Mouse (Mus musculus): ENCODE results near the gene Pld5.

The Pld5 gene

GRCm38 (mm10) chr1:176167784-176168183 is 107.3 kb downstream of the Pld5 start:
- DNase-seq (ENCODE audit: low read depth, low spot score): no peak

GRCm38 (mm10) chr1:176167114-176167513 is 108.0 kb downstream of the Pld5 start:
- no peak for DNase-seq (ENCODE audit: low read depth, low spot score)

DNA sequence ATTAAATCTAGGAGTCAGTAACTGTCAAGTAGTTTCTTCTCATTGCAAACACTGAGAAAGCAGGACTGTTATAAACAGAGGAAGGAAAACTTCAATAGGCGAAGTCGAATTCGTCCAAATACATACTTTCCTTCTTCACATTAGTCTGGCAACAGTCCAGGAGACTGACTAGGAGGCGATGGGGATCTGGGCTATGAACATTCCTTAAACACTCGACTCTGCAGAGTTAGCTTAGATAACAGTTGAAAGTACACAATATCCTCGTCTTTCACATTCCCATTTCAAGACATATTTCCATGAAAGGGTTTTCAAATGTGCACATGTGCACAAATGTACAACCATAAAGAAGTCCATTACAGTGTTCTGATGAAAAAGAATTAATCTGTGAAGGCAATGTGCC is 129.8 kb downstream of the Pld5 start:
- DNase-seq (ENCODE audit: low read depth, low spot score): no peak

- DNase-seq (ENCODE audit: low read depth, low spot score): no peak
Observed at GRCm38 (mm10) chr1:176134379-176134778, 140.7 kb downstream of the Pld5 start.

DNA sequence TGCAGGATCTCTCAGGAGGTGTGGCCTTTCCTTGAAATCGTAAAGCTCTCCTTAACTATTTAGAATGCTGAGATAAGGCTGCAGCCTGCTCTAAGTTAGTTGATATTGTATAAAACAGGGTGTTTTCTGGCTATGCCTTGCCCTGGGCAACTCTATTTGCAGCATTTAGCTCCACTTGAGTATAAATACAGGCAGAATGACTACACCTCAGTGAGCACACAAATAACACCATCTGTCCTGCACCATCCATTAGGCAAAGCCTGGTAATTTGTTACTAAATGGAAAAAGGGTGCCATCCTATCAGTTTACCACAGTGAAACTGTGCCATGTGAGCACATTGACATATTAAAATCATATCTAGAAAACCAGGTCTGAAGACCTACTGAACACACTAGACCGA is 149.3 kb downstream of the Pld5 start:
- DNase-seq (ENCODE audit: low read depth, low spot score): no peak

GRCm38 (mm10) chr1:176124441-176124840 is 150.7 kb downstream of the Pld5 start:
- DNase-seq (ENCODE audit: low read depth, low spot score): no peak

GRCm38 (mm10) chr1:176123781-176124180 is 151.3 kb downstream of the Pld5 start:
- DNase-seq (ENCODE audit: low read depth, low spot score): no peak

DNA sequence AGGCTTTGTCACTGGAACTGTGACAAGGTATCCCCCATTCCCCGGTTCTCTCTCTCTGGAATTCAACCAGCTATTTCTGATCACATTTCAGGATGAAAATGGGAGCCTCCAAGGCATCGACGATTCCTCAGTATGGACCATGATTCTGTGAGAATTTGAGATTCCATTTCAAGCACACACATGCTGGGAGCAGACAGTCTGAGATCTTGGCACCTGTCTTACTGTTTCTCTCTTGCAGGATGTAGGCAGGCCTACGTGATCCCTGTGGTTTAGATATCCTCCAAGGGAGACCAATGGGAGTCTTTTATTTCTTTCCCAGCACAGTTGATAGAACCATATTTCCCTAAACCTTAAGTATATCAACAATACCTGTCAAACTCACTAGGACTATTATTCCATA is 159.5 kb downstream of the Pld5 start:
- no peak for DNase-seq (ENCODE audit: low read depth, low spot score)

DNA sequence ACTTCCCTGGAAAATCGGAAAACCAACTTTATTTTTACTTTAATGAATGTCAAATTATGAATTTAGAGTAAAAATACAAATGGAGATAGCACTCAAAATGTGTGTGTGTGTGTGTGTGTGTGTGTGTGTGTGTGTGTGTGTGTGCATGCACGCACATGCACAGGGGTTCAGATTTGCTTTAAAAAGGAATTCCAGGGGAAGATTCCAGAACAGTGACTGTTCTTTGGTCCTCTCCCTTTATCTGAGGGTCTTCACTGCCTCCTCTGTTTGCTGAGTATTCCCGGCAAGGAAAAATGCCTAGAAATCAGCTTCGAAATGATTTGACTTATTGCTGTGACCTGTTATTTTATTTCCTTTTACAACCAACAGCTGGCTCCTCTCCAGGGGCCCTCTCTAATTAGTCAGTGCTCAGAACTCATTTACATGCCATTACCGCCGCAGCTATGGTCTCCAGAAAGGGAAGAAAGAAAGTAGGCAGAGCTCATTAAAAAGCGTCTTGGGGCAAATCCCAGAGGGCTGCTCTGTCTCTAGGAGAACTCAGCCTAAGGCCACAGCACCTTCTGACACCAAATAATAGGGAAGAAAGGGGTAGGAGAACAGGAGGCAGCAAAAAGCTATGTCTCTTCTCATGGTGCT is 176.3 kb downstream of the Pld5 start:
- DNase-seq (ENCODE audit: low read depth, low spot score): no peak

- DNase-seq (ENCODE audit: low read depth, low spot score): no peak
Observed at GRCm38 (mm10) chr1:176092119-176092518, 183.0 kb downstream of the Pld5 start.

GRCm38 (mm10) chr1:176089382-176089781 is 185.7 kb downstream of the Pld5 start:
- DNase-seq (ENCODE audit: low read depth, low spot score): no peak

GRCm38 (mm10) chr1:176085952-176086648 is 189.0 kb downstream of the Pld5 start:
- DNase-seq (ENCODE audit: low read depth, low spot score): no peak

DNA sequence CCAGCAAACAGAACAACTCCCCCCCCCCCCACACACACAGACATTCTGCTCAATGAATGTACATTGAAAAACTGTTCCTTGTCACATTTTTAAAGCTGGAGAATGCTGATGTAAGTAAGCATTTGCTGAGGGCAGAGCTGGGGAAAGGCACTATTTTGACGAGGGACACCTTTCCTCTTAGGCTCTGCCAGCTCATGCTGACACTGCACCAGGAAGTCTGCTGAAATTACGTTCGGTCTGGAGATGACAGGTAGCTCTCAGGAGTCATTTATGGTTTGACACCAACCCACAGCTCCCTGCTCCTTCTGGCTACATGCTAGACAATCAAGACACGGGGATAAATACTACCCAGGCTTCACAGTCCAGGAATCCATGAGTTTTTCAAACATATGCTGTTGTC is 192.8 kb downstream of the Pld5 start:
- DNase-seq (ENCODE audit: low read depth, low spot score): no peak

GRCm38 (mm10) chr1:176080969-176081368 is 194.1 kb downstream of the Pld5 start:
- DNase-seq (ENCODE audit: low read depth, low spot score): no peak

GRCm38 (mm10) chr1:176078410-176078809 is 196.7 kb downstream of the Pld5 start:
- no peak for DNase-seq (ENCODE audit: low read depth, low spot score)

GRCm38 (mm10) chr1:176076799-176077198 is 198.3 kb downstream of the Pld5 start:
- DNase-seq (ENCODE audit: low read depth, low spot score): no peak

DNA sequence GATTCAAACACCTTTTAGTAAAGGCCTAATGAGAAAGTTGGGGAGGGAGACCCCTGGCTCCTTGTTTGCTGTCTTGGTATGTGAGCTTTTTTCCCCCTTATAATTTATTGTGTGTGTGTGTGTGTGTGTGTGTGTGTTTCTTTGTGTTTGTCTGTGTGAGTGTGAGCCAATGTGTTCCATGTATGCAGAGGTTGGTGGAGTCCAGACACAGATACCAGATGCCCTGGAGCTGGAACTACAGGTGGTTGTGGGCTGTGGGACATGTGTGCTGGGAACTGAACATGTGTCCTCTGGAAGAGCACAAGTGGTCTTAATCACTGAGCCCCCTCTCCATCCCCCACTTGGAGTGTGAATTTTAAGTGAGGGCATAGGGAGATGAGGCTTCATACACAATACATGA is 199.3 kb downstream of the Pld5 start:
- no peak for DNase-seq (ENCODE audit: low read depth, low spot score)

DNA sequence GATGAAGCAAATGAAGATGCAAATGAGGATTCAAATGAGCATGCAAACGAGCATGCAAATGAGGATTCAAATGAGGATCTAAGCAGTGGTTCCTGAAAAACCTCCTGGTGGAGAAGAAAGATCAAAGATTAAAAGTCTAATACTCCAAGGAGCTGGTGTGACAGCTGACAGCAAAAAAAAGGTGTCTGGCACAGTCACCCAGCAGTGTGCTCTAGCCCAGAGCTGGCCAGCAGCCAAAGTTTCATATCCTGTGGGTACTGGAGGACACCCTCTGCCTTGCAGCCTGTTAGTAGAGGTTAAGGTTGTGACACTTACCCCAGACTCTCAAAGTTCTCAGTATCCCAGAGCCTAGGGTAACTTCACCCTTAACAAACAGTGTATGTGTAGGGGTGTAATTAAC is 199.7 kb downstream of the Pld5 start:
- DNase-seq (ENCODE audit: low read depth, low spot score): no peak

GRCm38 (mm10) chr1:176074526-176074925 is 200.6 kb downstream of the Pld5 start:
- no peak for DNase-seq (ENCODE audit: low read depth, low spot score)

DNA sequence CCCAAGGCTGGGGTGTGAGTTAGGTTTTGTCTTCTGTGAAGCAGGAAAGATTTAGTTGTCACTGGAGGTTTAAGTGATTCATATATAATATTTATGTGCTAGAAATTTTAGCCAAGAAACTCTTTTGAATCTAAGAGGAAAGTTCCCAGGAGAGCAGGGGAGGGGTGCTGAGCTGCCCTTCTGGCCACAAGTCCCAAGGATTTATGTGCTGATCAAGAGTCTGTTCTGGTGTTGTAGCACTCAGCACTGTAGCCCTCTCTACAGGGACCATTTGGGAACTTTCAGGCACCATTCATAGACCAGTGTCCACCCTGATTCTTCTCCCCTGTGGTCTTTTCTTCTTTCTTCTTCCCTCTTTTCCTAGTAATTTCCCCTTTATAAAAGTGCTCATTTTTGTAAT is 209.8 kb downstream of the Pld5 start:
- DNase-seq (ENCODE audit: low read depth, low spot score): no peak

DNA sequence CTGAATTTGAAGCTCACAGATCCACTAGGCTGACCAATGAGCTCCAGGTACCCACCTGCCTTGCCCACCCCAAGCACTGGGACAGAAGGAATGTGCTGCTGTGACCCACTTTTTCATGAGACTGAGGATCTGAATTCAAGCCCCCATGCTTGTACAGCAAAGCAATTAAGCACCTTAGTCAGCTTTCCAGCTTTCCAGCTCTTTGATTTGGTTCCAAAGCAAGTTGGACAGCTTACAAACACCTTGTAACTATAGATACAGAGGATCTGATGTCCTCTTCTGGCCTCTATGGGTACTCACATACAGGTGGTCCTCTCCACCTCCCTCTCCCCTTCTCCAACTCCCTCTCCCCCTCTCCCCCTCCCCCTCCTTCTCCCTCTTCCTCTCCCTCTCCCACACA is 210.6 kb downstream of the Pld5 start:
- no peak for DNase-seq (ENCODE audit: low read depth, low spot score)

DNA sequence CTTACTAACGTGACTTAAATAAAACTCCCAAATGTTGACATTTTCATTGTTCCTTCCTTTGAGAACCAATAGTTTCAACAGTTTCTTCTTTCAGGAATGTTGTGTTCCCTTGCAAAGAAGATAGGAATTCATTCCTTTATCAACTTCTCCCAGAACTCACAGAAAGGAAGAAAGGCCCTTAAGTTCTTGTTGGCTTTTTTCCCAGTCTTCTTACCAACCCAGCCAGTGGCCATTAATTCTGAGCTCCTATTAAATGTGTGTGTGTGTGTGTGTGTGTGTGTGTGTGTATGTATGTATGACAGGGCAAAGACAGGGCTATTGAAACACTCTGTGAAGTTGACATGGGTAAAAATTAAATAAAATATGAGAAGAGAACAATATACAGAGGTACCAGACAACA is 221.5 kb downstream of the Pld5 start:
- no peak for DNase-seq (ENCODE audit: low read depth, low spot score)

DNA sequence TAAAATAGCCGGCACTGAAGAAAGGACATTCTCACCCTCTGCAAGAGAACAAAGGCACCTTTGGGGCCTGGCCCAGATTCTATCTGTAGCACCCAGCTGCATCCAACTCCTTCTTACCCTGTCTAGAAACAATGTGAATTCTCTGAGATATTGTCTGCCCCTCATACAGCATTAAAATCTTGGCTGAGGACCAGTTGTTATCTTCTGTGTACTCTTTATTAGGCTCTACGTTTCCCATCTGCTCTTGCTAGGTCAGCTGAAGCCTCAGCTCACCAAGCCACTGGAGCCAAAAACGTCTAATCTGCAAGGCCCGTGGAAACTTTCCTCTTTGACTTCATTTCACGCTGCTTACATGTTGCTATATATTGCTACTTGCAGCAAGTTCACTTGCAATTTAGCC is 228.1 kb downstream of the Pld5 start:
- no peak for DNase-seq (ENCODE audit: low read depth, low spot score)

- DNase-seq (ENCODE audit: low read depth, low spot score): peak; percentile 51
Observed at GRCm38 (mm10) chr1:176046375-176046774, 228.7 kb downstream of the Pld5 start.

Measured in ZHBTc4 (cell line).